In the genomic region with DNA sequence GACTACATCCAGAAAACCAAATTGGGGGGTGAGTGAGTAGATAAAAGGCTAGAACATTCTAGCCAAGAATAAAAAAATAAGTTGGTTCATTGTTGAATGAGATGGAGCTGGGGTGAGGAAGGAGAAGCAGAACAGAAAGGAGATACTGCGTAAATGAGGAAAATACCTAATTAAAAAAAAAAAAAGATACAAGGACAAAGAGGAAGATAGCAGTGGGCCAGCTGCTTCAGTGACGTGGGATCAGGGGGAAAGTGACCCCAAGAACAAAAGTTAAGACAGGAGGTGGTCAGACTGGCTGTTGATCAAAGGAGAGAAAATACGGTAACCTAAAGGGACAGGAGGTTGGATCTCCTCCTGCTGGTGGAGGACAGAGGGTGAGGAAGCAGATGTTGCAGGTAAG, we compare ENCODE assay signal across 8 mouse cellular contexts. TPM values are rescaled to one million over a fixed set of nuclear protein-coding genes. Genes with fewer than 3 reads are reported as not detected.
DNase-seq lines count a peak whose midpoint lies in the region; ATAC-seq lines count a peak whose summit lies in the region.

TSS of gene Serpinb9 (plus strand) at position 301 of the 400 bp plus-strand sequence.

- H3K9me3 ChIP-seq in kidney, embryonic 14.5 days (ENCODE audit: control insufficient read depth, low read length) = no peaks in the 10 kb centered on the region
- H3K9me3 ChIP-seq in midbrain, embryonic 13.5 days = no peaks in the 10 kb centered on the region

- no peaks in the 10 kb centered on the region for H3K4me1 ChIP-seq in kidney, embryonic 14.5 days (ENCODE audit: control insufficient read depth, insufficient read depth, low read length)
- H3K4me1 ChIP-seq in midbrain, embryonic 13.5 days (replicated peaks) = 0 out of 2 replicates have a peak, but pooled peaks cover 7% of the 10 kb centered on the region

- ATAC-seq in kidney, embryonic 14.5 days (ENCODE audit: low FRiP score, low TSS enrichment) = no peak
- no peak for ATAC-seq in midbrain, embryonic 13.5 days

- no peaks in the 10 kb centered on the region for H3K27me3 ChIP-seq in kidney, embryonic 14.5 days (ENCODE audit: control insufficient read depth, insufficient read depth, low read length)
- H3K27me3 ChIP-seq in midbrain, embryonic 13.5 days = no peaks in the 10 kb centered on the region

- no peaks in the 10 kb centered on the region for H3K36me3 ChIP-seq in kidney, embryonic 14.5 days (ENCODE audit: control insufficient read depth, insufficient read depth, low read length)
- H3K36me3 ChIP-seq in midbrain, embryonic 13.5 days = no peaks in the 10 kb centered on the region

- H3K9ac ChIP-seq in kidney, embryonic 14.5 days (ENCODE audit: low read depth, low read length) = no peak within 1 kb of the TSS; the same call in 1 of the 2 replicates
- H3K9ac ChIP-seq in midbrain, embryonic 13.5 days (replicated peaks) = no peak within 1 kb of the TSS

- 84% methylated on average over 3 of the region's 3 CpGs for WGBS in kidney, embryonic 14.5 days
- WGBS in midbrain, embryonic 13.5 days = 72% methylated on average over 3 of the region's 3 CpGs

- DNase-seq in kidney, postnatal 4 days = no peak
- no peak for DNase-seq in adrenal gland, adult 8-10 months
- no peak for DNase-seq in gonadal fat pad, adult 2 months (ENCODE audit: low read depth)
- DNase-seq in urinary bladder, postnatal 4 days (ENCODE audit: low spot score in 2 of 2) = no peak
- DNase-seq in adipocyte (ENCODE audit: low spot score) = no peak
- DNase-seq in gastrocnemius, adult 18-20 months (ENCODE audit: low spot score) = no peak

- peak within 1 kb of the TSS; percentile 44 for H3K4me2 ChIP-seq in kidney, embryonic 14.5 days (replicated peaks; ENCODE audit: low read depth, low read length)
- H3K4me2 ChIP-seq in midbrain, embryonic 13.5 days (replicated peaks) = peak within 1 kb of the TSS; percentile 39

- H3K27ac ChIP-seq in kidney, embryonic 14.5 days (ENCODE audit: low read depth, low read length) = peak within 1 kb of the TSS; percentile 70; the same call in 1 of the 2 replicates
- no peak within 1 kb of the TSS for H3K27ac ChIP-seq in midbrain, embryonic 13.5 days

- H3K4me3 ChIP-seq in kidney, embryonic 14.5 days (ENCODE audit: low read length) = peak within 1 kb of the TSS; percentile 28; the same call in 1 of the 2 replicates
- no peak within 1 kb of the TSS for H3K4me3 ChIP-seq in midbrain, embryonic 13.5 days (replicated peaks)

RNA-seq across cellular contexts. Expression of gene Serpinb9, which starts in this region (rescaled TPM):
- 6.9 and 7.9 TPM in 2 replicates for polyA plus RNA-seq in kidney, embryonic 14.5 days (2014; fragmentation: Nextera tagmentation; extraction: Ambion mirVana)
- total RNA-seq in adrenal gland, adult 8-10 months (2022) = 10 to 100 TPM; 16.8 to 24.1 (median 22.0) TPM
- polyA plus RNA-seq in gonadal fat pad, adult 2 months (2012; rRNA removed) = 11.6 and 14.1 TPM in 2 replicates
- polyA plus RNA-seq in midbrain, embryonic 13.5 days (2015; fragmentation: Nextera tagmentation; extraction: Ambion mirVana) = 0.89 and 0.90 TPM in 2 replicates
- total RNA-seq in gastrocnemius, adult 18-20 months (2021) = 1 to 10 TPM; 1.8 to 2.8 TPM

Comparison
In these comparisons a context has a peak if more than half of its experiments do, and no peak if none do; other contexts are left out.
1. RNA of gene Serpinb9 (total RNA-seq): 16.8 to 24.1 TPM in adrenal gland, adult 8-10 months; 1.8 to 2.8 TPM in gastrocnemius, adult 18-20 months; every median in the first group is over 4 times any median in the second.